ENCODE assay signal across 16 mouse cellular contexts in the genomic region with DNA sequence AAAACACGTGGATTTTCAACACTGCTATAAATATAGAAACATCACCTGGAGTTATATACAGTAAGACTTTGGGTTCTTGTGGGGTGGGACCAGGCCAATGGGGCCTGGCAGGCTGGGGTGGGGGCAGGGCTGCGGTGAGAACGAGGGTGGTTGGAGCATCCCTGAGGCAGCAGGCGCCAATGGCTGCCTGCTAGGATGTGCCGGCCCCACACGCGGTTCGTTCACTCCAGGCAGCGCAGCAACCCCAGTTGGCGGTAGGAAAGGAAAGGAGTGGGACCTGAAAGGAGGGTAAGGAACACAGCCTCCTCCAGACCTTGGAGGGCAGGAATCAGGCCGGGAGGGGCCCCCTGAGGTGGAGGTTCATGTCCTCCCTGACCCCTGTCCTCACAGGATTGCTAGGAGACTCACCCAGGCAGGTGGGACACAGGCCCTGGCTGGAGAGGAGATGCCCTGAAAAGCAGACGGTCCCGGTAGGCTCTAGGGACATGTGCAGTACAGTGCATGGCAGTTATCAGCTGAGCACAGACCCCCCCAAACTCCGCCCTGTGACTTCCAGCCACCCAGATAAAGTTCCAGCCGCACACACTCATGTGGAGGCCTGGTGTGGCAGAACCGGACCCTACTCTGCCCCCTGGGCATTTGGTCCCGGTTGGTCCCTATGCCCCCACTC. TPM values are rescaled to one million over a fixed set of nuclear protein-coding genes. Genes with fewer than 3 reads are reported as not detected.
A peak's percentile ranks its signal among the peaks of the same experiment; 100 is the strongest.
DNase-seq lines count a peak whose midpoint lies in the region; ATAC-seq and TF ChIP-seq lines count a peak whose summit lies in the region.
"Had no signal": no experiment of that assay in that cellular context is flagged by ENCODE, and none has a peak within 500 bp of the region (broad histone marks: within the 10 kb centered on the region; RNA-seq: fewer than 3 reads in every experiment).

No protein-coding gene starts in this region.

- H3K27ac ChIP-seq in heart, embryonic 13.5 days (replicated peaks): no peak overlapping the region; the same call in 1 of the 2 replicates
- H3K27ac ChIP-seq in bone marrow, adult 2 months (ENCODE audit: control insufficient read depth, insufficient read depth, low read depth, low read length, poor library complexity): peak overlapping the region; percentile 83
- H3K27ac ChIP-seq in kidney, adult 2 months (ENCODE audit: insufficient read depth, low read depth, low read length): no peak overlapping the region
- H3K27ac ChIP-seq in hindbrain, postnatal 0 days: no peak overlapping the region
- H3K27ac ChIP-seq: kidney, postnatal 0 days; midbrain, embryonic 15.5 days; neural tube, embryonic 15.5 days had no signal

- peaks cover 30% of the 10 kb centered on the region for H3K4me1 ChIP-seq in heart, embryonic 13.5 days
- H3K4me1 ChIP-seq in bone marrow, adult 2 months (ENCODE audit: control insufficient read depth, insufficient read depth, low read length): peaks cover 1% of the 10 kb centered on the region; the same call in 1 of the 2 replicates
- H3K4me1 ChIP-seq in erythroblast, embryonic 14.5 days (ENCODE audit: control insufficient read depth): peaks cover 73% of the 10 kb centered on the region
- H3K4me1 ChIP-seq in kidney, adult 2 months (ENCODE audit: control insufficient read depth, insufficient read depth, low read length): peaks cover 12% of the 10 kb centered on the region
- 0 out of 2 replicates have a peak, but pooled peaks cover 8% of the 10 kb centered on the region for H3K4me1 ChIP-seq in hindbrain, postnatal 0 days (ENCODE audit: insufficient read depth, low read length)

- WGBS in heart, embryonic 13.5 days: 70% methylated on average over 17 of the region's 17 CpGs
- WGBS in bone marrow, adult 2 months: 74% methylated on average over 17 of the region's 17 CpGs
- 78% methylated on average over 17 of the region's 17 CpGs for WGBS in kidney, adult 2 months
- WGBS in hindbrain, postnatal 0 days: 74% methylated on average over 17 of the region's 17 CpGs

- no peak for DNase-seq in heart, postnatal 4 days
- no peak for DNase-seq in kidney, adult 2 months
- no peak for DNase-seq in urinary bladder, postnatal 25 days (ENCODE audit: low spot score)
- no peak for DNase-seq in hindbrain, postnatal 0 days (ENCODE audit: low spot score)
- DNase-seq: cerebellum, postnatal 25 days; right cerebral cortex, adult 18-20 months; thymus, postnatal 36 days had no signal

- peak overlapping the region; percentile 34 for H3K4me2 ChIP-seq in heart, embryonic 13.5 days
- no peak overlapping the region for H3K4me2 ChIP-seq in hindbrain, postnatal 0 days (ENCODE audit: low read depth, low read length)
- H3K4me2 ChIP-seq: midbrain, embryonic 15.5 days; neural tube, embryonic 15.5 days had no signal

- H3K9ac ChIP-seq in heart, embryonic 13.5 days: no peak overlapping the region
- no peak overlapping the region for H3K9ac ChIP-seq in hindbrain, postnatal 0 days (replicated peaks; ENCODE audit: low read length)
- H3K9ac ChIP-seq: midbrain, embryonic 15.5 days; neural tube, embryonic 15.5 days had no signal

- peaks cover 61% of the 10 kb centered on the region for H3K36me3 ChIP-seq in heart, embryonic 13.5 days
- peaks cover 84% of the 10 kb centered on the region for H3K36me3 ChIP-seq in erythroblast, embryonic 14.5 days (ENCODE audit: control insufficient read depth)
- peaks cover 12% of the 10 kb centered on the region for H3K36me3 ChIP-seq in kidney, adult 2 months (ENCODE audit: control insufficient read depth, insufficient read depth, low read length)
- H3K36me3 ChIP-seq in hindbrain, postnatal 0 days (ENCODE audit: insufficient read depth, low read length): peaks cover 52% of the 10 kb centered on the region

- H3K27me3 ChIP-seq in heart, embryonic 13.5 days (replicated peaks): no peaks in the 10 kb centered on the region
- H3K27me3 ChIP-seq in erythroblast, embryonic 14.5 days (ENCODE audit: control insufficient read depth): no peaks in the 10 kb centered on the region
- H3K27me3 ChIP-seq in kidney, adult 2 months (replicated peaks; ENCODE audit: control insufficient read depth, insufficient read depth, low read length): no peaks in the 10 kb centered on the region
- H3K27me3 ChIP-seq in hindbrain, postnatal 0 days (ENCODE audit: insufficient read depth, low read length): no peaks in the 10 kb centered on the region
- H3K27me3 ChIP-seq: midbrain, embryonic 15.5 days; neural tube, embryonic 15.5 days had no signal

- no peak for TF ChIP-seq CTCF in bone marrow, adult 2 months (IDR thresholded peaks at IDR 0.05; ENCODE audit: control insufficient read depth, insufficient read depth, low read length)
- no peak for TF ChIP-seq CTCF in kidney, adult 2 months (conservative IDR thresholded peaks at IDR 0.05; ENCODE audit: insufficient read depth, insufficient read length, low read depth, low read length)
- TF ChIP-seq CTCF in hindbrain, postnatal 0 days (IDR thresholded peaks at IDR 0.05; ENCODE audit: low read depth): no peak

- no peak overlapping the region; the same call in 1 of the 2 replicates for H3K4me3 ChIP-seq in heart, embryonic 13.5 days
- peak overlapping the region; percentile 37 for H3K4me3 ChIP-seq in bone marrow, adult 2 months (replicated peaks; ENCODE audit: control insufficient read depth, low read depth, low read length)
- H3K4me3 ChIP-seq in erythroblast, embryonic 14.5 days (replicated peaks): peak overlapping the region; percentile 64
- H3K4me3 ChIP-seq in kidney, adult 2 months (ENCODE audit: insufficient read depth, low read depth, low read length): no peak overlapping the region
- no peak overlapping the region for H3K4me3 ChIP-seq in hindbrain, postnatal 0 days (ENCODE audit: low read length)
- H3K4me3 ChIP-seq: midbrain, embryonic 15.5 days; neural tube, embryonic 15.5 days had no signal

- no peaks in the 10 kb centered on the region for H3K9me3 ChIP-seq in heart, embryonic 13.5 days
- H3K9me3 ChIP-seq in erythroblast, embryonic 14.5 days (ENCODE audit: control insufficient read depth, low read length): no peaks in the 10 kb centered on the region
- no peaks in the 10 kb centered on the region for H3K9me3 ChIP-seq in hindbrain, postnatal 0 days (ENCODE audit: low read length)
- H3K9me3 ChIP-seq: midbrain, embryonic 15.5 days; neural tube, embryonic 15.5 days had no signal

- ATAC-seq in heart, embryonic 13.5 days (ENCODE audit: extremely low read depth, insufficient number of reproducible peaks, low FRiP score, low TSS enrichment): no peak
- ATAC-seq in megakaryocyte-erythroid progenitor cell, adult 5-6 weeks (replicated peaks; ENCODE audit: low FRiP score, low TSS enrichment, poor library complexity, severe bottlenecking): peak; percentile 81
- no peak for ATAC-seq in hindbrain, postnatal 0 days
- ATAC-seq: hindbrain, embryonic 16.5 days; midbrain, embryonic 15.5 days had no signal

- 0 out of 2 replicates have a peak, but pooled peaks have one; percentile 21 for TF ChIP-seq POLR2A in bone marrow, adult 2 months (IDR thresholded peaks at IDR 0.05; ENCODE audit: borderline replicate concordance, control insufficient read depth, low read depth, low read length)
- TF ChIP-seq POLR2A in kidney, adult 2 months (IDR thresholded peaks at IDR 0.05; ENCODE audit: low read depth, low read length): no peak

RNA-seq across cellular contexts. Expression of a gene that starts 13.4 kb away (rescaled TPM):
- 53.2 and 54.8 TPM in 2 replicates for polyA plus RNA-seq in heart, embryonic 13.5 days (2015; fragmentation: Nextera tagmentation; extraction: Ambion mirVana)
- 10 to 100 TPM; 60.7 to 67.0 TPM for total RNA-seq in heart, postnatal 4 days (2021)
- 26.7 and 60.0 TPM in 2 replicates for polyA plus RNA-seq in bone marrow, adult 2 months (2011; ENCODE audit: insufficient read depth, insufficient read length, low replicate concordance, missing spikeins)
- polyA plus RNA-seq in erythroblast, embryonic 14.5 days (2012): 20.2 and 23.6 TPM in 2 replicates
- 92.1 and 118 TPM in 2 replicates for total RNA-seq in megakaryocyte-erythroid progenitor cell, adult 5-6 weeks (2014; fragmentation: Nextera tagmentation)
- total RNA-seq in megakaryocyte-erythroid progenitor cell, adult 5-6 weeks (2017): 12.7 and 17.9 TPM in 2 replicates
- polyA plus RNA-seq in kidney, adult 2 months (2012; rRNA removed): 191 and 192 TPM in 2 replicates
- total RNA-seq in hindbrain, postnatal 0 days (2014; rRNA removed): 73.1 and 74.8 TPM in 2 replicates
- polyA plus RNA-seq in hindbrain, postnatal 0 days (2015; fragmentation: Nextera tagmentation; extraction: Ambion mirVana): 48.8 and 60.1 TPM in 2 replicates

RNA-seq across cellular contexts. Expression of a gene that starts 20.9 kb away (rescaled TPM):
- 0.45 TPM in 1 of 2 replicates, not detected in the other for polyA plus RNA-seq in heart, embryonic 13.5 days (2015; fragmentation: Nextera tagmentation; extraction: Ambion mirVana)
- total RNA-seq in heart, postnatal 4 days (2021): not detected
- polyA plus RNA-seq in bone marrow, adult 2 months (2011; ENCODE audit: insufficient read depth, insufficient read length, low replicate concordance, missing spikeins): not detected in 2 replicates
- 0.03 TPM in 1 of 2 replicates, not detected in the other for polyA plus RNA-seq in erythroblast, embryonic 14.5 days (2012)
- not detected in 2 replicates for total RNA-seq in megakaryocyte-erythroid progenitor cell, adult 5-6 weeks (2014; fragmentation: Nextera tagmentation)
- not detected in 2 replicates for total RNA-seq in megakaryocyte-erythroid progenitor cell, adult 5-6 weeks (2017)
- polyA plus RNA-seq in kidney, adult 2 months (2012; rRNA removed): 31.3 and 37.9 TPM in 2 replicates
- total RNA-seq in hindbrain, postnatal 0 days (2014; rRNA removed): 0.22 and 0.37 TPM in 2 replicates
- polyA plus RNA-seq in hindbrain, postnatal 0 days (2015; fragmentation: Nextera tagmentation; extraction: Ambion mirVana): 0.35 and 0.41 TPM in 2 replicates
- polyA plus RNA-seq: heart, embryonic 14.5 days had no signal

RNA-seq across cellular contexts. Expression of a gene that starts 58.7 kb away (rescaled TPM):
- 42.6 and 45.5 TPM in 2 replicates for polyA plus RNA-seq in heart, embryonic 13.5 days (2015; fragmentation: Nextera tagmentation; extraction: Ambion mirVana)
- 10 to 100 TPM; 41.7 to 42.8 TPM for total RNA-seq in heart, postnatal 4 days (2021)
- polyA plus RNA-seq in bone marrow, adult 2 months (2011; ENCODE audit: insufficient read depth, insufficient read length, low replicate concordance, missing spikeins): 14.6 and 26.3 TPM in 2 replicates
- polyA plus RNA-seq in erythroblast, embryonic 14.5 days (2012): 1.3 and 1.5 TPM in 2 replicates
- 42.6 and 46.2 TPM in 2 replicates for total RNA-seq in megakaryocyte-erythroid progenitor cell, adult 5-6 weeks (2014; fragmentation: Nextera tagmentation)
- 43.6 and 44.7 TPM in 2 replicates for total RNA-seq in megakaryocyte-erythroid progenitor cell, adult 5-6 weeks (2017)
- polyA plus RNA-seq in kidney, adult 2 months (2012; rRNA removed): 26.3 and 27.9 TPM in 2 replicates
- total RNA-seq in hindbrain, postnatal 0 days (2014; rRNA removed): 39.5 and 41.9 TPM in 2 replicates
- polyA plus RNA-seq in hindbrain, postnatal 0 days (2015; fragmentation: Nextera tagmentation; extraction: Ambion mirVana): 64.0 and 65.0 TPM in 2 replicates

Comparison
In these comparisons a context has a peak if more than half of its experiments do, and no peak if none do; other contexts are left out.
1. H3K4me3 ChIP-seq: peak in bone marrow, adult 2 months (single experiment) and erythroblast, embryonic 14.5 days (single experiment); none in heart, embryonic 13.5 days (single experiment), kidney, adult 2 months (single experiment) and hindbrain, postnatal 0 days (single experiment).
2. RNA of a gene that starts 20.9 kb away (polyA plus RNA-seq): 31.3 to 37.9 TPM in kidney, adult 2 months; 0.35 to 0.41 TPM in hindbrain, postnatal 0 days, 0.45 TPM in heart, embryonic 13.5 days, not detected in bone marrow, adult 2 months and 0.03 TPM in erythroblast, embryonic 14.5 days; every median in the first group is over 10 times any median in the second.